Mouse (Mus musculus) ES-E14 (cell line): ENCODE data around the gene Casp2. TPM values are rescaled to one million over a fixed set of nuclear protein-coding genes. Genes with fewer than 3 reads are reported as not detected.

ENCODE experiments used
- DNase-seq: peaks from one replicate; pipeline ENCODE4 v3.0.0-alpha.2; 2013; ENCODE audit warnings: low read depth, low spot score
- H3K27ac ChIP-seq: 2 replicates; pipeline ENCODE4 v1.5.1; 2012; ENCODE audit warnings: low read depth, mild to moderate bottlenecking, low read length, moderate library complexity, mixed read lengths; ENCODE audit not compliant: poor library complexity, insufficient read depth, severe bottlenecking
- H3K36me3 ChIP-seq: 2 replicates; pipeline ENCODE4 v1.6.1; 2012; ENCODE audit warnings: mild to moderate bottlenecking, low read length, moderate library complexity, mixed read lengths; ENCODE audit not compliant: control insufficient read depth, poor library complexity, insufficient read depth, severe bottlenecking
- H3K4me1 ChIP-seq, 2 experiments: fragments of 150-350 bp in 1 of 2; sonication (generic) in 1 of 2; 2 replicates each; pipeline ENCODE4 v1.6.1; 2012; ENCODE audit warnings: low read length in 2 of 2, mild to moderate bottlenecking in 1 of 2, mixed read lengths in 1 of 2; ENCODE audit not compliant: control insufficient read depth in 2 of 2, insufficient read depth in 2 of 2, poor library complexity in 1 of 2
- H3K4me3 ChIP-seq, 2 experiments: fragments of 150-350 bp in 1 of 2; sonication (generic) in 1 of 2; 2 replicates each; pipeline ENCODE4 v1.5.1; 2012; ENCODE audit warnings: low read length in 2 of 2, low read depth in 1 of 2, mild to moderate bottlenecking in 1 of 2, mixed read lengths in 1 of 2; ENCODE audit not compliant: insufficient read depth in 1 of 2, poor library complexity in 1 of 2, severe bottlenecking in 1 of 2
- H3K9ac ChIP-seq: 2 replicates; pipeline ENCODE4 v1.6.1; 2012; ENCODE audit warnings: low read depth, mild to moderate bottlenecking, low read length, mixed read lengths; ENCODE audit not compliant: poor library complexity, insufficient read depth, severe bottlenecking
- H3K9me3 ChIP-seq: fragments of 150-350 bp; sonication (generic); 2 replicates; pipeline ENCODE4 v1.6.1; 2012; ENCODE audit warnings: low read depth, mild to moderate bottlenecking, low read length; ENCODE audit not compliant: control insufficient read depth, insufficient read depth
- CHD2 ChIP-seq: IDR thresholded peaks from 2 replicates; pipeline ENCODE4 v1.6.1; 2014; ENCODE audit warnings: mild to moderate bottlenecking, low read depth, low read length, inconsistent platforms
- HCFC1 ChIP-seq: IDR thresholded peaks from 2 replicates; pipeline ENCODE4 v1.6.1; 2012; ENCODE audit warnings: low read length, inconsistent platforms, borderline replicate concordance; ENCODE audit not compliant: insufficient read depth
- MAFK ChIP-seq: IDR thresholded peaks from 2 replicates; pipeline ENCODE4 v1.6.1; 2014; ENCODE audit warnings: mild to moderate bottlenecking, low read depth, low read length, inconsistent platforms; ENCODE audit not compliant: insufficient read depth
- ZC3H11A ChIP-seq: IDR thresholded peaks from 2 replicates; pipeline ENCODE4 v1.6.1; 2012; ENCODE audit warnings: low read depth, mild to moderate bottlenecking, inconsistent platforms, low read length, borderline replicate concordance
- ZNF384 ChIP-seq: IDR thresholded peaks from 2 replicates; pipeline ENCODE4 v1.6.1; 2012; ENCODE audit warnings: low read depth, low read length, inconsistent platforms
- in situ Hi-C, 2 experiments: fragments of 600-800 bp; cut with MboI; formaldehyde crosslinking; loops; one replicate each; pipeline ENCODE4 v1.15.1; 2025; ENCODE audit warnings: low sequenced_read_pairs in 2 of 2, inconsistent platforms in 1 of 2; ENCODE audit not compliant: unreplicated experiment in 2 of 2
- total RNA-seq: library from RNA; depleted of rRNA; stranded (reverse); fragments of 300-350 nt; gene quantifications from 2 replicates; pipeline ENCODE4 v1.2.3, GENCODE M21; 2012

Casp2 gene
- total RNA-seq, 1 experiment = 34.8 TPM

DNA sequence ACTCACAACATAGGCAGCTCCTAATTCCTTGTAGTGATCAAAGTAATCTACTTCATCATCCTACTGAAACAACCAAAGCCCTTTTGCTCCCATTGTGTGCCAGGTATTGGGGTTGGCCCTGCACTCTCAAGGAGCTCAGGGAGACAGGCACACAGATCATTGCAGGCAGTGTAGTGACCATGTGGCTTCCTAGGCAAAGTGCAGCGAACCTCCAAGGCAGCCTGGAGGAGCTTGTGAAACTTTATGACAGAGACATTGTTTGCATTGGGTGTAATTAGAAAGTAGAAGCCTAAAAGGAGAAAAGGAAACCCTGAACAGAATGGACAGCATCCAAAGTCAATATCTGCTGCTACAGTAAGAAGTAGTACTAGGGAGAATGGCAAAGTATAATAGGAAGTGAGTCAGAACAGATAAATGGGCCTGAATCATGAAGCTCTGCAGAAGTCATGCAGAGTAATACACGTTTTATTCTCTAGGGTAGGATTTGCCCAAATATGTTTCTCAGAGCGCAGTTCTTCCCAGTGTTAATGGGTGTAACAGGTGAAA is 30.8 kb downstream of the Casp2 start:
- Histone ChIP-seq H3K9me3 (no peaks in the 10 kb centered on the region), H3K4me1 (no peaks in the 10 kb centered on the region), H3K4me3 (no peak overlapping the region), H3K36me3 (peaks cover 5% of the 10 kb centered on the region; the same call in 1 of the 2 replicates), H3K27ac (no peak overlapping the region), H3K9ac (no peak overlapping the region)
- no peak for DNase-seq
- in situ Hi-C loops = no loop called here
- TF ChIP-seq ZC3H11A (no peak), HCFC1 (no peak), ZNF384 (no peak), MAFK (no peak), CHD2 (no peak)

DNA sequence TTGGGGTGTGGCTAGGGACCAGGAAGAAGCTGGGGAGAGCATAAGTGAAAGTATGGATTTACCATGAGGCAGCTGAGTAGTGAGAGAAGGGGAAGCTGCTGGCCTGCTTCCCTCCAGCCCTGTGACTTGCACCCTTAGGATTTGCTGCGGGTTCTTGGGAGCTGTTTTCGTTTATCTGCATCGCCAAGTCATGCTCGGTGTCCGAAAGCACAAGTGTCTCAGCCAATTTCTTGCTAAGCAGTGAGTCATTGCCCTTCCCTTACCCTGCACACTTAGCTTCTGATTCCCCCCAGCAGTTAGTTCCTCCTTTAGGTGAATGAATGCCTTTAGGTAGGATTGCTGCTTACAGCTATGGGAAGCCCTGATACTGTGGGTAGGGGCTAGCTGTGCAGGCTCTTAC is 34.6 kb downstream of the Casp2 start:
- DNase-seq = no peak
- no peak overlapping the region for H3K4me3 ChIP-seq
- no peak for TF ChIP-seq CHD2
- TF ChIP-seq ZC3H11A = no peak
- no peak for TF ChIP-seq MAFK
- TF ChIP-seq ZNF384 = no peak
- TF ChIP-seq HCFC1 = no peak
- H3K9ac ChIP-seq = no peak overlapping the region
- in situ Hi-C loops = no loop called here
- peaks cover 3% of the 10 kb centered on the region; the same call in 1 of the 2 replicates for H3K36me3 ChIP-seq
- H3K27ac ChIP-seq = no peak overlapping the region
- no peaks in the 10 kb centered on the region for H3K4me1 ChIP-seq
- no peaks in the 10 kb centered on the region for H3K9me3 ChIP-seq

GRCm38 (mm10) chr6:42309816-42310378 is 45.1 kb downstream of the Casp2 start:
- Histone ChIP-seq H3K27ac (no peak overlapping the region), H3K36me3 (peaks cover 6% of the 10 kb centered on the region)
- no peak for DNase-seq

GRCm38 (mm10) chr6:42310427-42311053 is 45.8 kb downstream of the Casp2 start:
- H3K9me3 ChIP-seq = no peaks in the 10 kb centered on the region
- no peak overlapping the region for H3K27ac ChIP-seq
- DNase-seq = no peak
- TF ChIP-seq CHD2 (no peak), ZNF384 (no peak), MAFK (no peak), HCFC1 (no peak), ZC3H11A (no peak)
- H3K36me3 ChIP-seq = peaks cover 6% of the 10 kb centered on the region
- no peak overlapping the region for H3K9ac ChIP-seq
- in situ Hi-C loops = no loop called here
- no peak overlapping the region for H3K4me3 ChIP-seq
- H3K4me1 ChIP-seq = no peaks in the 10 kb centered on the region

More at GRCm38 (mm10) chr6:42309816-42310378, 45.1 kb downstream of the Casp2 start:
- H3K9me3 ChIP-seq = no peaks in the 10 kb centered on the region
- TF ChIP-seq ZNF384 (no peak), HCFC1 (no peak), MAFK (no peak)
- no peak overlapping the region for H3K9ac ChIP-seq
- no peaks in the 10 kb centered on the region for H3K4me1 ChIP-seq
- in situ Hi-C loops = no loop called here
- no peak overlapping the region for H3K4me3 ChIP-seq
